Mouse (Mus musculus): ENCODE measurements around the gene Pln. TPM values are rescaled to one million over a fixed set of nuclear protein-coding genes. Genes with fewer than 3 reads are reported as not detected.

Pln gene
- polyA plus RNA-seq, 1 experiment = 0.07 TPM

DNA sequence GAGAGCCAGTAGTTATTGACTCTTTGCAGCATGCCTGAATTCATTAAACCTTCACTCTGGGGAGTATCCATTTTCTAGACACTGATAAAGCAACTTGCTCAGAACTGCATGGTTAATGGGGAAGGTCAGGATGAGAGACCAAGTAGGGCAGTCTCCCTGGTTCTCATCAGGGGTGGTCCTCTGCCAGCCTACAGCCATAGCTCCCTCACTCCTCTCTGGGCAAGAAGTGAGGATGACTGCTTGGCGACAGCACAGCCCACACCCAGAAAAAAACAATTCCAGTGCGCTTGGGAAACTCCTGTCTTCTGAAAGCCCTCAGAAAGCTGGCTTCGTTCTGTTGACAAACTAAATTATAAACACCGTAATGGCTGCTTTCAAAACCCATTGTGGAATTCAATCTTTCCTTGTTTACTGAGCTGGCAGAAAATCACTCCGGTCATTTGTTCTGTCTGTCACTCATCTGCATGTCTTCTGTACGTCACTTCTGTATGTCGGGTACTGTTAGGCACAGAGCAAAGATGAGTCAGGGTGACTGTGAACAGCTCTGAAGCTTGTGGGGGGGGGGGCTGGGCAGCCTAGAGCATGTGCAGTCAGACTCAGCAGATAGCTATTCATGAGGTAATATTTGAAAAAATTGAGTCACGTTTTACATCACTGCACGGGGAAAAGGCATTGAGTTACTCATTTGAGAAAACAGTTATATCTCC, 57.6 kb downstream of the Pln start:
- no peak for DNase-seq (ENCODE audit: low read depth)
- TF ChIP-seq CTCF (IDR thresholded peaks at IDR 0.05; ENCODE audit: borderline replicate concordance, extremely low read depth, insufficient read depth, insufficient read length) = no peak
- TF ChIP-seq POLR2A (IDR thresholded peaks at IDR 0.05; ENCODE audit: borderline replicate concordance, extremely low read depth, insufficient read depth, insufficient read length, poor library complexity, severe bottlenecking) = no peak

Other genes starting within 250 kb of the Pln start
- 7.5 and 7.9 TPM in 2 replicates for gene Cep85l, start 42.3 kb downstream of the Pln start, polyA plus RNA-seq (2012; rRNA removed)

All from brain, embryonic 14.5 days (tissue).